Mouse (Mus musculus) CD4-positive, CD25-positive, alpha-beta regulatory T cell, adult 4 months (primary cell): ENCODE measurements around the gene Psat1. TPM values are rescaled to one million over a fixed set of nuclear protein-coding genes. Genes with fewer than 3 reads are reported as not detected.

Experiments
- ATAC-seq: one replicate; pipeline ENCODE4 v1.8.0; 2017
- polyA plus RNA-seq, 2 experiments: library from polyadenylated mRNA; unstranded; fragments of 100-300 nt; shearing (Covaris generic); gene quantifications; one replicate each; pipeline ENCODE4 v1.2.1; 2017

Psat1 gene
- polyA plus RNA-seq, 2 experiments from 2014 or later = 39.6 to 66.0 TPM

GRCm38 (mm10) chr19:15855379-15855778 lies 91.8 kb downstream of the Psat1 start:
- no peak for ATAC-seq

Other genes starting within 250 kb of the Psat1 start
- gene Cep78, start 37.7 kb upstream of the Psat1 start, polyA plus RNA-seq = 1 to 10 TPM; 2.2 to 3.4 TPM
- 10 to 100 TPM; 19.3 to 37.7 TPM for gene Gnaq, start 185.5 kb upstream of the Psat1 start, polyA plus RNA-seq